Mouse (Mus musculus): ENCODE measurements around the gene Klf2. TPM values are rescaled to one million over a fixed set of nuclear protein-coding genes. Genes with fewer than 3 reads are reported as not detected.

Klf2 gene
- polyA plus RNA-seq, 1 experiment from 2014 or later, result 6.0 TPM

DNA sequence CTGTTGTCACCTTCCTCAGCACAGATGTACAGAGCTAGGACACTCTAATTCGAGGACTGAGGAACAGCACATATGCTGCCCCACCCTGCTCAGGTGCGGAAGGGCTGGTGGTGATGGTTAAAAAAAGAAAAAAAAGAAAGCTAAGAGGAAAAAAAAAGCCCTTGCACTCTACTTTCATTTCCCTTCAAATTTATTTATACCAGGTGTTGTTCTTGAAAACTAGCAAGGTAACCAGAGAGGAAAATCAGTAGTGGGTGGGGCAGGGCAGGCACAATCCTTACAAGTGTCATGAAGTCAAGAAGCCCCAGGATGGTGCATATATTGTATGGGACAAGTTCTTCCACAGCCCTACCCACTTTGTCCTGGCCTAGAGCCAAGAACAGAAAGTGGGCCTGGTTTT, 46.2 kb downstream of the Klf2 start:
- Histone ChIP-seq H3K4me2 (ENCODE audit: low read depth) (no peak overlapping the region), H3K4me1 (ENCODE audit: control insufficient read depth, insufficient read depth, low read length) (no peaks in the 10 kb centered on the region), H3K4me3 (ENCODE audit: low read depth, low read length) (no peak overlapping the region), H3K9ac (ENCODE audit: low read length) (no peak overlapping the region), H3K27ac (ENCODE audit: low read depth, low read length) (no peak overlapping the region), H3K36me3 (ENCODE audit: control insufficient read depth, insufficient read depth, low read length) (peaks cover 31% of the 10 kb centered on the region), H3K9me3 (ENCODE audit: control insufficient read depth, low read length) (no peaks in the 10 kb centered on the region), H3K27me3 (ENCODE audit: control insufficient read depth, insufficient read depth, low read length) (no peaks in the 10 kb centered on the region)
- ATAC-seq (ENCODE audit: insufficient read depth, low FRiP score, low TSS enrichment) (no peak), DNase-seq (ENCODE audit: low spot score) (no peak)
- 92% methylated on average over 2 of the region's 2 CpGs for WGBS

- DNase-seq (ENCODE audit: low spot score) (peak; percentile 68), ATAC-seq (ENCODE audit: insufficient read depth, low FRiP score, low TSS enrichment) (peak; percentile 53; the same call in 1 of the 2 replicates)
- Histone ChIP-seq H3K4me3 (ENCODE audit: low read depth, low read length) (no peak overlapping the region), H3K9ac (ENCODE audit: low read length) (no peak overlapping the region), H3K4me2 (ENCODE audit: low read depth) (no peak overlapping the region), H3K36me3 (ENCODE audit: control insufficient read depth, insufficient read depth, low read length) (peaks cover 38% of the 10 kb centered on the region), H3K27me3 (ENCODE audit: control insufficient read depth, insufficient read depth, low read length) (no peaks in the 10 kb centered on the region), H3K27ac (ENCODE audit: low read depth, low read length) (no peak overlapping the region), H3K4me1 (ENCODE audit: control insufficient read depth, insufficient read depth, low read length) (no peaks in the 10 kb centered on the region), H3K9me3 (ENCODE audit: control insufficient read depth, low read length) (no peaks in the 10 kb centered on the region)
- WGBS, result 39% methylated on average over 3 of the region's 3 CpGs
Observed at GRCm38 (mm10) chr8:72365826-72366225, 47.0 kb downstream of the Klf2 start.

- H3K9me3 ChIP-seq (ENCODE audit: control insufficient read depth, low read length), result no peaks in the 10 kb centered on the region
- H3K4me2 ChIP-seq (ENCODE audit: low read depth), result no peak overlapping the region
- H3K4me3 ChIP-seq (ENCODE audit: low read depth, low read length), result no peak overlapping the region
- no peaks in the 10 kb centered on the region for H3K4me1 ChIP-seq (ENCODE audit: control insufficient read depth, insufficient read depth, low read length)
- H3K27me3 ChIP-seq (ENCODE audit: control insufficient read depth, insufficient read depth, low read length), result no peaks in the 10 kb centered on the region
- DNase-seq (ENCODE audit: low spot score) (no peak), ATAC-seq (ENCODE audit: insufficient read depth, low FRiP score, low TSS enrichment) (no peak)
- peaks cover 42% of the 10 kb centered on the region for H3K36me3 ChIP-seq (ENCODE audit: control insufficient read depth, insufficient read depth, low read length)
- WGBS, result 90% methylated on average over 2 of the region's 2 CpGs
- no peak overlapping the region for H3K27ac ChIP-seq (ENCODE audit: low read depth, low read length)
- H3K9ac ChIP-seq (ENCODE audit: low read length), result no peak overlapping the region
Observed at GRCm38 (mm10) chr8:72366435-72366834, 47.6 kb downstream of the Klf2 start.

Other genes with a start within 250 kb of the Klf2 start
- gene Olfr373, start 235.9 kb upstream of the Klf2 start, polyA plus RNA-seq (2014; fragmentation: Nextera tagmentation; extraction: Ambion mirVana), result not detected in 2 replicates
- gene Olfr374, start 212.0 kb upstream of the Klf2 start, polyA plus RNA-seq (2014; fragmentation: Nextera tagmentation; extraction: Ambion mirVana), result not detected in 2 replicates
- gene Tpm4, start 184.1 kb upstream of the Klf2 start, polyA plus RNA-seq (2014; fragmentation: Nextera tagmentation; extraction: Ambion mirVana), result 554 and 563 TPM in 2 replicates
- 105 and 110 TPM in 2 replicates for gene Rab8a, start 157.8 kb upstream of the Klf2 start, polyA plus RNA-seq (2014; fragmentation: Nextera tagmentation; extraction: Ambion mirVana)
- gene Hsh2d, start 129.4 kb upstream of the Klf2 start, polyA plus RNA-seq (2014; fragmentation: Nextera tagmentation; extraction: Ambion mirVana), result not detected in 2 replicates
- not detected in 2 replicates for gene Cib3, start 106.2 kb upstream of the Klf2 start, polyA plus RNA-seq (2014; fragmentation: Nextera tagmentation; extraction: Ambion mirVana)
- not detected in 2 replicates for gene Gm11034, start 105.4 kb upstream of the Klf2 start, polyA plus RNA-seq (2014; fragmentation: Nextera tagmentation; extraction: Ambion mirVana)
- 80.1 and 80.6 TPM in 2 replicates for gene Fam32a, start 99.3 kb upstream of the Klf2 start, polyA plus RNA-seq (2014; fragmentation: Nextera tagmentation; extraction: Ambion mirVana)
- gene Ap1m1, start 79.0 kb upstream of the Klf2 start, polyA plus RNA-seq (2014; fragmentation: Nextera tagmentation; extraction: Ambion mirVana), result 178 and 184 TPM in 2 replicates
- 35.7 and 38.2 TPM in 2 replicates for gene Gm10282, start 13.8 kb upstream of the Klf2 start, polyA plus RNA-seq (2014; fragmentation: Nextera tagmentation; extraction: Ambion mirVana)
- 77.7 and 81.0 TPM in 2 replicates for gene Eps15l1, start 102.4 kb downstream of the Klf2 start, polyA plus RNA-seq (2014; fragmentation: Nextera tagmentation; extraction: Ambion mirVana)
- gene Calr3, start 124.8 kb downstream of the Klf2 start, polyA plus RNA-seq (2014; fragmentation: Nextera tagmentation; extraction: Ambion mirVana), result 1.2 and 1.9 TPM in 2 replicates
- 13.3 and 15.4 TPM in 2 replicates for gene 1700030K09Rik, start 124.8 kb downstream of the Klf2 start, polyA plus RNA-seq (2014; fragmentation: Nextera tagmentation; extraction: Ambion mirVana)
- gene Cherp, start 156.2 kb downstream of the Klf2 start, polyA plus RNA-seq (2014; fragmentation: Nextera tagmentation; extraction: Ambion mirVana), result 78.6 and 81.6 TPM in 2 replicates
- gene Slc35e1, start 173.6 kb downstream of the Klf2 start, polyA plus RNA-seq (2014; fragmentation: Nextera tagmentation; extraction: Ambion mirVana), result 13.6 and 14.6 TPM in 2 replicates
- 14.6 and 16.6 TPM in 2 replicates for gene Med26, start 229.2 kb downstream of the Klf2 start, polyA plus RNA-seq (2014; fragmentation: Nextera tagmentation; extraction: Ambion mirVana)

All from neural tube, embryonic 11.5 days (tissue).